Mouse (Mus musculus): ENCODE measurements around the gene Cers2.

The Cers2 gene

DNA sequence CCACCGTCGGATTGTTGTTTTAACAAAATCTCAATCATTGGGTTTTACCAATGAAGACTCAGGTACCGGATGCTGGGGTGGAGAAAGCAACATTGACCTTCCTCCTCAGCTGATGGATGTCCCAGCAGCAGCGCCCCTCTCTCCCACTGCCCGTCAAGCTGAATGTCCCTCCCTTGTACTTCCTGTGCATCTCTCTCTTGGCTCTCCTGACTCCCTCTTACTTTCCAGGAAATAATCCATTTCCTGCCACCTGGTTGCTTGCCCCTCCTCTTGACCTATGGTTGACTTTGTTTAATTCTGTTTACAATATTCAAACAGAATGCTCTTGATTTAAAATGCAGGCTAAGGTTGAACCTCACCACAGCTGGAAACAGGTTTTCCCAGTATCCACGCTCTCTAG, 24.4 kb upstream of the Cers2 start:
- DNase-seq: no peak

DNA sequence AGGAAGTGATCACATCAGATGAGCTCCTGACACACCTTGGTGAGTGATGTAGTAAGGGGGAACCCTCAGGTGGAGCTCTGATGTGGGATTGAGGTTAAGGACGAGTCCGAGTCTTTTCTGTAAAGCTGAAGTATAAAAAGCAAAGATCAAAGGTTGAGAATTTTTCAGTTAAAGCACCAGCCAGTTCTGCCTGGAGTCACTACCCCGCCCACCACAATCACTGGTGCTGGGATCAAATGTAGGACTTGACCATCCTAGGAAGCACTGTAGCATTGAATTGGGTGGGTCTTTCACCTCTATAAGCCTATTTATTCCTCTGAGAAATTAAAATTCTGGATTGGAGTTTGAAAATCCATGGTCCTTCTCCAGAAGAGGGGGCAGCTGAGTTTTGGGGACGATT, 23.6 kb upstream of the Cers2 start:
- no peak for DNase-seq

DNA sequence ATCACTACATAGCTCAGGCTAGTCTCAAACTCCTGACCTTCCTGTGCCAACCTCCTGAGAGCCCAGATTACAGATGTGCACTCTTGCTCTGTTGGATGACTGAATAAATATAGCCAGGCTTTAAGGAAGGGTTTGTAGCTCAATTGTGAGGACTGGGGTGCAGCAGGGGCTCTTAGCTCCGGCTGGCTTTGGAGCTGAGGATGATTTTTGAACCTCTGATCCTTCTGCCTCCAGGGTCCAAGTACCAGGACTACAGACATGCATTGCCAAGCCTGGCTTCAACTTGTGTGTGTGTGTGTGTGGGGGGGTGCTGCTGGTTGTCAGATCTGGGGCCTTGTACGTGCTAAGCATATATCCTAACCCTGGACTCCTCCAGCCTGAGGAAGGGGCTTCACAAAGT, 21.7 kb upstream of the Cers2 start:
- DNase-seq: no peak

DNA sequence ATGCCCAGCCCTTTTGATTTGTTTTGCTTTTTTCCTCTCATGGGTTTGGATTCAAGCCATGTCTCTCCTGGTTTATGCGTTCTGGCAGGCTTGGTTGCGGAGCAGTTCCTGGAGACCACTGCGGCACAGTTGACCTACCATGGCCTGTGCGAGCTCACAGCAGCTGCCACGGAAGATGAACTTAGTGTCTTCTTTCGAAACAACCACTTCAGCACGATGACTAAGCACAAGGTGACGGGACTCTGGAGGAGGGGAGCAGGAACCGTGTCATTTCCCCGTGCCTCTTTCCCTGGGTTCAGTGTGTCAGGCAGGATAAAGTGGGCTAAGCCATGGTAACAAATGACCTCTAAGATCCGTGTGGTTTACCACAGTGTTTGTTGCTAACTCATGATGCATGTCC, 21.1 kb upstream of the Cers2 start:
- DNase-seq: no peak

DNA sequence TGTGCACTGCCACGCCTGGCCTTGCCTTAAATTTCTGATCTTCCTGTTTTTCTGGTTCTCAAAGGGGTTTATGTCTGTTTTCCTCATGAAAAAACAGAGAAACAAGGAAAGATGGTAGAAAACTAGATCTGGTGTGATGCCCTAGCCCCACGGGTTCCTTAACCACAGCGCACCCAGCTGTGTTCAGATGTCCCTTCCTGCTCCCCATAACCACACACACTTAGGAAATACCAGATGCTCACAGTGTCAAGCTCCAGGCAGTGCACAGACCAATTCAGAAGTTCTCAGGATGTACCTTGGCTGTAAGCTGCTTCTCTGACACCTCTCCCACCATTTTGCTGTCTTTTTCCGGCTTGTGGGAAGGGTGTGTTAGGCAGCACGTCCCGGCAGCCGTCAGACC, 20.3 kb upstream of the Cers2 start:
- no peak for DNase-seq

DNA sequence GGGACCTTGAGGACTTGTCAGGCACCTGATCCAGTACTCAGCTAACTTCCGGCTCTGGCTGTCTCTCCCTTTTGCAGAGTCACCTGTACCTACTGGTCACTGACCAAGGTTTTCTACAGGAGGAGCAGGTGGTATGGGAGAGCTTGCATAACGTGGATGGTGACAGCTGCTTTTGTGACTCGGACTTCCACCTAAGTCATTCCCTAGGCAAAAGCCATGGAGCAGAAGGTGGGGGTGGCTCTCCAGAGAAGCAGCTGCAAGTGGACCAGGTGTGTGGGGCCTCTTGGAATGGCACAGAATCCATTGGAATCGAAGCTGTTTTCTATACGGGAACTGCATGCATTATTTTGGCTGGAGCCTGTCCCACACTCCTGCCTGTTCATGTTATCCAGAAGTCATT, 19.9 kb upstream of the Cers2 start:
- no peak for DNase-seq

DNA sequence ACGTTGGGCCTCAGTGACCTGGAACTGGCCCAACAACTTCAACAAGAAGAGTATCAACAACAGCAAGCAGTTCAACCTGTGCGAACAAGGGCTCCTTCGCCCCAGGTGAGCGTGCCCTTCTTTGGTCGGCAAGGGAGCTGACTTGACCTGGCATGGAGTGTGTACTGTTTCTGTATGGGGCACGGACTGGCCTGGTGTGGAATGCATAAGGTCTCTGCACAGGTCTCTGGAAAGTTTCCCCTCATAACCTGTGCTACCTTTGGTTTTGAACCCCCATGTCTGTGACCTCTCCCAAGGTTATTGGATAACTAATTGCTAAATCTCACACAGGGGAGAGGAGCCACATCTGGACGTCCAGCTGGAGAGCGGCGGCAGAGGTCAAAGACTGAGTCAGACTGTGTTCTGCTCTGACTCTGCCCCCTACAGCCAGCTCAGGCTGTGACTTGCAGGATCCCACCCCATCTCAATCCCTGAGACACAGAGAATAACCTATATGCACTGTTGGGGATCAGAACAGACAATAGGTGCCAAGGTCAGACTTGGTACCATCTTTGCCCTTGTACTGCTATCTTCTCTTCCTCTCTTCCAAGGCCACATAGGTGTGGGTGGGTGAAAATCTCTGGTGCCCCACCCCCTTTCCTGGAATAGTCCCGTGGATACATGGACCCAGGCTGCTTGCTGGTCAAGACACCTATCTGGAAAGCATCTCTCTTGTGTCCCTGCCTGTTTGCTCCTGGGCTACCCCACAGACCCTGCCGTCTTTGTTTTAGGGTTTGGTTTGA, 19.1 kb upstream of the Cers2 start:
- no peak for DNase-seq

DNA sequence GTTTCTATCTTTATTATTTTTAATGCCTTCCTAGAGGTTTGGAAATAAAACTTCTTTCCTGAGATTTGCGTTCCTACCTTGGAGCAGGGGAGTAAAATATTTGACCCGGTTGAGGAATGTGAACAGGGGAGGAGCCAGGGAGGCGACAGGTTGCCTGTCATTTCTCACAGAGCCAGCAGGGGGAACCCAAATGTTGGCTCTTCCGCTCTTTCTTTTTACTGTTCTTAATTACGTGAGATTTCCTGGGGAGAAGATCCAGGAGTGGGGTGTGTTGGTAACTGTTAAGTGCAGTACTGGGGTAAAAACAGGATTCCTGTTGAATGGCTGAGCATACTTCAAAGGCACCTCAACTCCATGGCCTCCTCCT, 18.5 kb upstream of the Cers2 start:
- DNase-seq: no peak

DNA sequence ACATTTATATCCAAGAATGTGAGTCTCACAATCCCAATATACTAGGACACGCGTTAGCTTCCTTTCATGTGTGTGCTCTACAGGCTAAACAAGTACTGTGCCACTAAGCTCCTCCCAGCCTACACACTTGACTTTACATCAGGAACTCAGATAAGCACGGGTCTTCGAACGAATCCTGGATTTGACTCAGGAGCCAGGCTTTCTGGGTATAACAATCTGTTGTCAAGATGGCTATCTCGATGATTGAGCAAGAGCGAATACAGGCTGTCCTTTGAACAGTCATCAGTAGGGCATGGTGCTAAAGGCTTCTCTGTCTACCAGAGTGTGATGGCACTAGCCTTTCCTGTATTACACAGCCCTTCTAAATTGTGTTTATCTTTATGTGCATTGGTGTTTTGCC, 16.6 kb upstream of the Cers2 start:
- no peak for DNase-seq

DNA sequence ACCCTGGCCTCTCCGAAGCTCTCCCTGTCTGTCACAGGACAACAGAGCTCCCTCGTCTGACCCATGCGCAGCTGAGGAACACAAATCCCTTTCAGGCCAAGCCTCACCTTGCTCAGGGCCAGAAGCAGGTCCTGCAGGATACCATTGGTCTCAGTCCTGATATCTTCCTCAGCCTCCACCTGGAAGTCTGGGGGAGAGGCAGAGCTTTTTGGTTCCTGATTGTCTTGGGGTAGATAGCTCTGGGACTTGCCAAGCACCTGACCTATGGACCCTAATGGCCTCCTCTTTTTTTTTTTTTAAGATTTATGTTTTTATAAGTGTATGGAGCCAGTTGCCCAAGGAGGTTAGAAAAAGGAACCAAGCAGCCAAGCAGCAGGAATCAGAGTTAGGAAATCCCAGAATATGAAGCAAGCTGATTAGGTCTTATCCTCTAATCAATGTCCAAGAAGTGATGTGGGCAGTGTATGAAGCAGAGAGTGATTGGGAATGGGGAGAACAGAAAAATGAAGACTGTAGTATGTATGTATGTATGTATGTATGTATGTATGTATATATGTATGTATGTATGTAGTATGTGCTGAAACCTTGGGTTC, 13.3 kb upstream of the Cers2 start:
- DNase-seq: no peak

DNA sequence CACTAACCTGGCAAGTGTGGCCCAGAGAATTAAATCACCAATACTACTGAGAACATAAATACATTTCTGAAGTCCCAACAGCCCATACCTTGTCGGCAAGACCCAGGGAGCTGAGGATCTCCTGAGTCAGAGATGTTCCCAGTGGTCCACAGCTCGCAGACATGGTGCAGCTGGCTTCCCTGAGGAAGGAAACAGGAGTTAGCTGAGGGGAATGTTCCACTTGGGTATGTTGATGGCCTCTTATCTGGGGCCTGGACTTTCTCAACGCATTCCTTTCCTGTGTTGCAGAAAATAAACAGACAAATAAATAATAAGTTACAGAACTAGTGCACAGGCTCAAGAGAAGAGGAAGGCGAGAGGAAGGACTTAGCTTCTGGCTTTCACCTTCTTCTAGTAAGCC, 8.3 kb upstream of the Cers2 start:
- DNase-seq: no peak

DNA sequence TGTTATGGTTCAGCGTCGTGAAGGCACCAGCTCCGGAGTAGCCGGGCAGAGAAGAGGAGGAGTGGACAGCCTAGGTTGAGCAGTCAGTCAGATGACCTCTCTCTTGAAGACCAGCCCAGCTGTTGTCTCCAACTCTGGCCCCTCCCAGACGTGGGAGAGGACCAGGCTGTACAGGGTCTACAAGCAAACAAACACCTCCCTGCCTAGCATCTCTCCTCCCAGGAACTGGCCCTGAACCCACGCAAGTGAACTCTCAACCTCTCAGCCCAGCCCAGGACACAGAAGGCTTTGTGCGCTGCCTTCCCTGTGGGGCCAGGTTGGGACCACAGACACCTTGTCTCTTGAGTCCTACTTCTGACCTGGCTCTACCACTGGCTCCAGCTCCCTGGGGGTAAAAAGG, 7.5 kb upstream of the Cers2 start, which contains the start of gene Anxa9:
Gene Anxa9 (minus strand): TSS at position 77 of the 400 bp plus-strand sequence.
- DNase-seq: no peak

DNA sequence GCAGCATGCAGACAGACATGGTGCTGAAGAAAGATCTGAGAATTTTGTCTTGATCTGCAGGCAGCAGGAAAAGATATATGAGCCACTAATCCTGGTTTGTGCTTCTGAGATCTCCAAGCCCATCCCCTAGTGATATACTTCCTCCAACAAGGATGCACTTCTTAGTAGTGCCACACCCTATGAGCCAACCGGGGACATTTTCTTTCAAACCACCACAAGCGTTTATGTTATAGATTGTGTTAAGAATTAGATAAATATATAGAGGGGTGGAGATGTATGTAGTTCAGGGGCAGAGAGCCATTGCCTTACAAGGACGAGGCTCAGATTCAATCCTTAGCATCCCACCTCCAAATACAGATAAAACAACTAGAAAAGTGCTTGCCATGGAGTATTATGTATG, 4.1 kb upstream of the Cers2 start:
- no peak for DNase-seq

DNA sequence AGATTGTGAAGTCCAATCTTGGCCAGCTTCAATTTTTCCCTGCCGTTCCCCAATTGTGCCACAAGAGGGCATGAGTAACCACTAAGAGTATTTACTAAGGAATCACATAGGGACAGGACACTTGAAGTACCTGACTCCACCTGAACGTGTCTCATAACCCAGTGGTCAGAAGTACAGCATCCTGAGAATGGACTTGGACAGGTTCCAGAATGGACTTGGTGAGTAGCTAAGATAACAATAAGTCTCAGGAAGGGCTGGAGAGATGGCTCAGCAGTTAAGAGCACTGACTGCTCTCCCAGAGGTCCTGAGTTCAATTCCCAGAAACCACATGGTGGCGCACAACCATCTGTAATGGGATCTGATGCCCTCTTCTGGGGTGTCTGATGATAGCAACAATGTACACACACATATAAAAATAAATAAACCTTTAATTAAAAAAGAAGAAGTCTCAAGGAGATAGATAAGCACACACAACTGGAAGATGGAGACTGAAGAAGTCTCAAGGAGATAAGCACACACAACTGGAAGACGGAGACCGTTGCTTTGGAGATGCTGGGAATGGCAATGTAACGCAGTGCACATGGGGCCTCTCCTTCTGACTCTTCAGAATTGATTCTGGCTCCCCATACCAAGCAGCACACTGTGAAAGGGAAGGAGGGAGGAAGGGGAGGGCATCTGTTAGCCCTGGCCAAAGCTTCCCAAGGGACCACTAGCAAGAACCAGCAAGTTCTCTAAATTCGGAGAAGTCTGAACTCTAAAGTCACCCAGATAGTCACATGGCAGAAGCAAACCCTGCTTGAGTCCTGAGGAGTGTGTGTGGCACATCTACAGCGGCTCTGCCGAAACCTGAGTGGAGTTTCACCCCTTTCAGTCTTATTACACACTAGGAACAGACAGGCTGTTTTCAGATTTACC, 3.4 kb upstream of the Cers2 start:
- DNase-seq: peak; percentile 48

DNA sequence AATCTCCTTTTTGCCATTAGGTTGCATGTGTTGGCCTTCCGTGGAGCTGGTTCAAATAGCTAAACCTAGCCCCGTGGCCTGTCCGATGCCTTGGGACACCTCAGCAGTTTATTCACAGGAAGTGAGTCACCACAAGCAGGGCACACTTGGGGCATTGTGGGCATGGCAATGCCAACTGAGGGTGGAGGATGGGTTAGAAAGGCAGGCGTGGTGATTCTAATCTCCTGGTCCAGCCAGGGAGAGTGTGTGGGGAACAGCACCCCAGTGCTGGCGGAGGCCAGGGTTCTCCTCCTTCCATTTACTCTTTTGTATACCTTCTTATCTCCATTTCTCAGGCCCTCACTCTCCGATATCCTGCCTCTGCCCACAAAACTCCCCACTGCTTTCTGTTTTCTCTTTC, 2.0 kb upstream of the Cers2 start:
- DNase-seq: no peak

DNA sequence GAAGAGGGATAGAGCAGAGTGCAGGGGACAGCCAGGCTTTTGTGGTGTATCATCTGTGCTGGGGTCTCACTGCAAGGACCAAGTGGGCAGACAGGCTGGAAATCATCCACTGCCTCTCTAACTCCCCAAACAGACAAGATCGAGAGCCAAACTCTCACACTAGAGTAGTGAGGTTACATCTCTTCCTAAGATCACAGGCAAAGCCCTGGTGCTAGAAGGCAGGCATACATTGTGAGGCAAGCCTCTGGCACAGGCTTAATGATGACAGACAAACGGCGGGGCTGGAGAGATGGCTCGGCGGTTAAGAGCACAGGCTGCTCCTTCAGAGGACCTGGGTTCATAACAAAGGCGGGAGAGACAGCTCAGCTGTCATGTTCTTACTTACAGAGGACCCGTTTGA, 1.1 kb upstream of the Cers2 start:
- DNase-seq: no peak

DNA sequence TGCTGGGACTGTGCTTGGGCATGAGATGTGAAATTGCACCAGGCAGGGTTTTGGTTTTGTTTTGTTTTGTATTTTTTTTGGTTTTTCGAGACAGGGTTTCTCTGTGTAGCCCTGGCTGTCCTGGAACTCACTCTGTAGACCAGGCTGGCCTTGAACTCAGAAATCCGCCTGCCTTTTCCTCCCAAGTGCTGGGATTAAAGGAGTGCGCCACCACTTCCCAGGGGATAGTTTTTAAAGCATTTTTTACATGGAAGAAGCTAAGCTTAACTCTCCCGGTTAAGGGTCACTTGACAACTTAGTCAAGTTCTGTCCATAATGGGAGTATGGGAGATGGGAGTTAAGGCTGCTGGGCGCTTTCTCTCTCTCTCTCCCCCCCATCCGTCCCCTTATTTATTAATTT, 516 bp upstream of the Cers2 start:
- DNase-seq: no peak

DNA sequence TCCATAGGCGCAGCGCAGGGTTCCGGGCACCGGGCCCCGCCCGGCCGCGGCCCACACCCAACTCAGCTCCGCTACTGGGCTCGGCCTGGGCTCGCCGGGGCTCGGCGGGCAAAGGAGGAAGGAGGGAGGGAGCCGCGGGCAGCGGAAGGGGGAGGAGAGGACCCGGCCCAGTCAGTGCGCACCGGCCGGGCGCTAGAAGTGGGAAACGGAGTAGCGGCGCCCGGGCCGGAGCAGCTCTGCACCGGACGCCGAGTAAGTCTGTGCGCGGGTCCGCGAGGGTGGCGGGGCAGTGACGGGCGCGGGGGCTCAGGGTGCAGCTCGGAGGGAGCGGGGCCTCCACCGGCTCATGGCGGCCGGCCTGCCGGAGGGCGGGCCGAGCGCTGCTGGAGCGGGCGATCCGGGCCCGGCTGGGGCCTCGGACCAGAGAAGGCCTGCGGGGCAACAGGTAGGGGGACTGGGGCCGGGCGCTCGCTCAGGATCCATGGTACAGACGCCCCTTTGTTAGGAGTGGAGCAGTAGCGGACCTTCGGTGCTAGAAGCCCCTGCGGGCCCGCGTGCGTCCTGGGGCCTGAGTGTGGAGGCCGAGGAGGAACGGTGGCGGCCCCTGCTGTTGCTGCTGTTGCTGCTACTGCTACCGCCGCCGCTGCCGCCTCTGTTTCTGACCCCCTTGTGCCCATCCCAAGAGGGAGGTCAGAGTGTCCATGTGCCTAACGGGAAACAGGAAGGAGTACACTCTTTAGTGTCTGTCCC, 678 bp downstream of the Cers2 start:
- peak; percentile 71 for DNase-seq

DNA sequence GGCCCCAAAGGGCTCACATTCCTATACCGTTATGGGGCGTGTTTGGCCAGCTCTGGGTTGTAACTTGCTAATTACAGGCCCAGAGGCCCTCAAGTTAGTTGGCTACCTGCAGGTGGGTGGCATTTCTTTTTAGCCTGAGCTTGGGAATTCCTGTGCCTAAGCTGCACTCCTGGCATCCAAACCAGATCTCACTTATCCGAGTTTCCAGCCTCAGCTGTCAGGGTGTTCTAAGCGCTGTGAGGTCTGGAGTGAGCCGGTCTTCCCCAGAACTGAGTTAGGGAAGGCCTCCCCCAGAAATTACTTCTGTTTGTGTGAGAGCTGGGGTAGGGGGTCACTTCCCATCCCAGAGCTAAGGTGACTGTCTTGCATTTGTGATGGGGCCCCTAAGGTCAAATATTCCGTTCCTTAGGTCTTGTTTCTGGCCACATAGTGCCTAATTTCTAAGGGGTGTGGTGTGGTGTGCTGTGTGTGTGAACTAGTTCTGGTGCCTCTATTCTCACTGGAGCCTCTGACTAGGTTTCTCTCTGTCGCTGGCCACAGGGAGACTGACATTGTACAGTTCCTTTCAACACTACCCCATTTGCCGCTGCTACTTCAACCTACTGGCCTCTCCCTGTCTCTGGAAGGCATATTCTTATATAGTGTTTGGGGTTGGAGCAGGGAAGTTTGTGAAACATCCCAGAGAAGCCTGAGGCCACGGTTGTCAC, 1.4 kb downstream of the Cers2 start:
- DNase-seq: no peak

DNA sequence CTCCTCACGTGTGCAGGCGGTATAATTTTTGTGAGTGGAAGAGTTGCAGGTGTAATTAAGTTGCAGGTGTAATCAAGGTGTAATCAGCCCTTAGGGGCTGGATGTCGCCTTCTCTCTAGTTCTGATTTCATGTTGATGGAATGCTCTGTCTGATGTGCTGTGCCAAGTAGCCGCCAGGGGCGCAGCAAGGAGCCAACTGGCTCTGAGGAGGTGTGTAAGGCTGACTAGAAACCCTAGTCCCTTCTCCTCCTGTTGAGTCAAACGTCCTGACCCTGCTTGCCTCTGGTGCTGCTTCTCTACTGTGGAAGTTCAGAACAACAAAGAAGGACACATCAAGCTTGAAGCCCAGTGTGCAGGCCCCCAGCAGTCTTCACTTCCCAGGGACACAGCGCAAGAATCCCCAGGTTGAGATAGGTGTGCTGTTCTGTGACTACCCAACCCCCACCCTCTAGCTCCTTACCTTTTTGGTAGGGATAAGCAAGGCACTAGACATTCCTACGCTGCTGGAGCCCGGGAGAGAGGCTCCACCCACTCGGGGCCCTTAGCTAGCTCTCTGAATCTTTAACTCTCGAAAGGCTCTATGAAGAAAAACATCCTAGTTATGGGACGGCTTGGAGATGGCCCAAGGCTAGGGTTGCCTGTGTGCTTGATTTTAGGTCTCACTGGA, 3.0 kb downstream of the Cers2 start:
- DNase-seq: peak; percentile 61

DNA sequence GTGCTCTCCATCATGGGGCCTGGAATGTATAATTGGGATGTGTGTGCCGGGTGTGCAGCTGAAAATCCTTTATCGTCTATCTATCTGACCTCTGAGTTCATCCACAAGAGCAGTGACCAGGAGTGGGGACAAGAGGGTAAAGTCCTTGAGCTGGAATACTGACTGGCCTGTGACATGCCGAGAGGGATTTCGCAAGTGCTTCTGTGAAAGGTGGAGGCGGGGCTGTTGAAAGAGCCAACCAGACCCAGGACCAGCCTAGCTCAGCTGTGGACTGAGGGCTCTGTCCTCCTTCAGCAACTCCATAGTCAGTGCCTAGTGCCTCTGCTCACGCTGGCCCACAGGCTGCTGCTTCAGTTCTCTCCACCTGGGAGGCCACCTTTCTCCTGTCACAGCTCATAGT, 4.0 kb downstream of the Cers2 start:
- no peak for DNase-seq

DNA sequence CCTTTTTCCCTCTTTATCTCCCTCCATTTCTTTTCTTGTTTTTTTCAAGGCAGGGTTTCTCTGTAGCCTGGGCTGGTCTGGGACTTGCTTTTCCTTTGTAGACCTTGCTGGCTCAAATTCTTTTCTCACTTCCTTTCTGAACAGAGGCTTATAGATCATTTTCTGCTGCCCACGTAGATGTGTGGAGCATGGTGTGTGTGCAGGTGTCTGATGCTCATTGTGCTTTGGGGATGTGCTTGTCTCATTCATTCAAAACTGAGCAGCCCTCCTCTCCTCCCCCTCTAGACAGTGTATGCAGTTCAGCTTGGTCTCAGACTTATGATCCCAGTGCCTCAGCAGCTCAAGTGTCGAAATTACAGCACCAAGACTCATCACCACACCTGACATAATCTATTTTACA, 4.5 kb downstream of the Cers2 start:
- no peak for DNase-seq
